Mouse (Mus musculus): ENCODE data around the gene Jph2. TPM values are rescaled to one million over a fixed set of nuclear protein-coding genes. Genes with fewer than 3 reads are reported as not detected.

The Jph2 gene
- polyA plus RNA-seq, 1 experiment from 2014 or later: 0.49 TPM

Other genes with a start within 250 kb of the Jph2 start
- 20.6 and 23.5 TPM in 2 replicates for gene Tox2, start 194.9 kb downstream of the Jph2 start, polyA plus RNA-seq (2015; fragmentation: Nextera tagmentation; extraction: Ambion mirVana)
- 75.0 and 76.2 TPM in 2 replicates for gene Oser1, start 26.7 kb upstream of the Jph2 start, polyA plus RNA-seq (2015; fragmentation: Nextera tagmentation; extraction: Ambion mirVana)
- 121 and 129 TPM in 2 replicates for gene Gdap1l1, start 40.5 kb upstream of the Jph2 start, polyA plus RNA-seq (2015; fragmentation: Nextera tagmentation; extraction: Ambion mirVana)
- gene Fitm2, start 74.6 kb upstream of the Jph2 start, polyA plus RNA-seq (2015; fragmentation: Nextera tagmentation; extraction: Ambion mirVana): 14.0 and 14.1 TPM in 2 replicates
- gene R3hdml, start 94.3 kb upstream of the Jph2 start, polyA plus RNA-seq (2015; fragmentation: Nextera tagmentation; extraction: Ambion mirVana): not detected in 2 replicates
- 0.09 TPM in 1 of 2 replicates, not detected in the other for gene Hnf4a, start 108.8 kb upstream of the Jph2 start, polyA plus RNA-seq (2015; fragmentation: Nextera tagmentation; extraction: Ambion mirVana)
- gene Ttpal, start 204.3 kb upstream of the Jph2 start, polyA plus RNA-seq (2015; fragmentation: Nextera tagmentation; extraction: Ambion mirVana): 42.0 and 48.1 TPM in 2 replicates
- 37.5 and 38.7 TPM in 2 replicates for gene Serinc3, start 247.1 kb upstream of the Jph2 start, polyA plus RNA-seq (2015; fragmentation: Nextera tagmentation; extraction: Ambion mirVana)